Mouse (Mus musculus): ENCODE measurements around the gene Otos. TPM values are rescaled to one million over a fixed set of nuclear protein-coding genes. Genes with fewer than 3 reads are reported as not detected.

Otos gene
- total RNA-seq (2021) = not detected

- DNase-seq = peak; percentile 62 to 69
- intact Hi-C loops (cut with DNase I) = loop anchor here (1.0 to 5.0 kb wide), 2 partner anchors 126 to 185 kb away; no protein-coding TSS in a partner anchor
Observed at GRCm38 (mm10) chr1:92648673-92649072, at the start of gene Otos. Gene Otos, minus strand, starts transcription at chr1:92648841.

- peak; percentile 70 to 76 for DNase-seq
- intact Hi-C loops (cut with DNase I) = loop anchor here (1.0 kb wide), 1 partner anchor 137 kb away; no protein-coding TSS in a partner anchor
Observed at GRCm38 (mm10) chr1:92696848-92697247, 48.2 kb upstream of the Otos start.

- no peak for DNase-seq
- intact Hi-C loops (cut with DNase I) = loop anchor here (1.0 to 2.0 kb wide), 2 partner anchors 139 to 199 kb away; no protein-coding TSS in a partner anchor
Observed at GRCm38 (mm10) chr1:92695751-92696150, 47.1 kb upstream of the Otos start.

GRCm38 (mm10) chr1:92691166-92691844 lies 42.7 kb upstream of the Otos start:
- intact Hi-C loops (cut with DNase I) = no loop called here
- DNase-seq = no peak

GRCm38 (mm10) chr1:92686994-92687393 lies 38.4 kb upstream of the Otos start:
- DNase-seq = no peak
- intact Hi-C loops (cut with DNase I) = no loop called here

GRCm38 (mm10) chr1:92683151-92683550 lies 34.5 kb upstream of the Otos start:
- intact Hi-C loops (cut with DNase I) = no loop called here
- DNase-seq = no peak

GRCm38 (mm10) chr1:92680668-92681603 lies 32.3 kb upstream of the Otos start:
- intact Hi-C loops (cut with DNase I) = no loop called here
- no peak for DNase-seq

- intact Hi-C loops (cut with DNase I) = no loop called here
- no peak for DNase-seq
Observed at GRCm38 (mm10) chr1:92678757-92679156, 30.1 kb upstream of the Otos start.

- intact Hi-C loops (cut with DNase I) = no loop called here
- DNase-seq = no peak
Observed at GRCm38 (mm10) chr1:92676676-92676975, 28.0 kb upstream of the Otos start.

GRCm38 (mm10) chr1:92675932-92676675 lies 27.5 kb upstream of the Otos start:
- no peak for DNase-seq
- intact Hi-C loops (cut with DNase I) = no loop called here

- DNase-seq = no peak
- intact Hi-C loops (cut with DNase I) = no loop called here
Observed at GRCm38 (mm10) chr1:92673258-92673782, 24.7 kb upstream of the Otos start.

GRCm38 (mm10) chr1:92671326-92671725 lies 22.7 kb upstream of the Otos start:
- no peak for DNase-seq
- intact Hi-C loops (cut with DNase I) = no loop called here

- DNase-seq = no peak
- intact Hi-C loops (cut with DNase I) = no loop called here
Observed at GRCm38 (mm10) chr1:92669430-92669829, 20.8 kb upstream of the Otos start.

GRCm38 (mm10) chr1:92667106-92667505 lies 18.5 kb upstream of the Otos start:
- DNase-seq = no peak
- intact Hi-C loops (cut with DNase I) = no loop called here

GRCm38 (mm10) chr1:92659392-92659791 lies 10.8 kb upstream of the Otos start:
- DNase-seq = no peak
- intact Hi-C loops (cut with DNase I) = no loop called here

GRCm38 (mm10) chr1:92657025-92657820 lies 8.6 kb upstream of the Otos start:
- no peak for DNase-seq
- intact Hi-C loops (cut with DNase I) = no loop called here

GRCm38 (mm10) chr1:92654676-92655075 lies 6.0 kb upstream of the Otos start:
- intact Hi-C loops (cut with DNase I) = no loop called here

GRCm38 (mm10) chr1:92653179-92653578 lies 4.5 kb upstream of the Otos start:
- intact Hi-C loops (cut with DNase I) = loop anchor here (2.0 kb wide), 1 partner anchor 240 kb away; no protein-coding TSS in a partner anchor
- DNase-seq = no peak

More at GRCm38 (mm10) chr1:92654676-92655075, 6.0 kb upstream of the Otos start:
- no peak for DNase-seq

- no peak for DNase-seq
- intact Hi-C loops (cut with DNase I) = no loop called here
Observed at GRCm38 (mm10) chr1:92651467-92651866, 2.8 kb upstream of the Otos start.

- intact Hi-C loops (cut with DNase I) = loop anchor here (1.0 to 5.0 kb wide), 2 partner anchors 126 to 185 kb away; no protein-coding TSS in a partner anchor
Observed at GRCm38 (mm10) chr1:92648197-92648596, 444 bp downstream of the Otos start.

More at GRCm38 (mm10) chr1:92648197-92648596, 444 bp downstream of the Otos start:
- no peak for DNase-seq

All from heart, postnatal 36 days (tissue).